18 mouse cellular contexts compared by ENCODE assay signal in the genomic region with DNA sequence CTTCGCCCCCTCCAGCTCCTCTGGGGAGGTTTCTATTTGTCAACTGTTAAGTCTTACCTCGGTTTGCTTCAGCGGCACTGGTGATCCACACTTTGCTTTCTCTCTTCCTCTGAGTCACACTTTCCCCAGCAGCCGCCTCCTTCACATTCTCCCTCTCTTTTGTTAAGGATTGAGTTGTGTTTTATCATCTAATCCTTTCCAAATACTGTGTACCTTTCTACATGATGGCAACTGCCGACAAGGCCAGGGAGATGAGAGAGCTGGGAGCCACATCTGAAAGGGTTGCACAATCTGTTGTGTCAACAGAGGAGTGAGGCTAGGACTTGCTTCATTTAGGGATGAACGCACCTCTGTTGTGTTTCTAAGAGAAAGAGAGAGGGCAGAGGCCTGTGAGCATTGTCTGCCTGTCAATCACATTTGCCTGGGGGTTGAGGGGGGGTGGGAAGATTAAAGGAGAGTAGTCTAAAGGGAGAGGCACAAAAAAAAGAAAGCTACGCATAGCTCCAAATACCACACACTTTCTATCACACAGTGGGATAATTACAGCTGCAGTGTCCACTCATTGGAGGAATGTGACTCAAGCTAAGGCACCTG.
A peak's percentile ranks its signal among the peaks of the same experiment; 100 is the strongest.
DNase-seq lines count a peak whose midpoint lies in the region; ATAC-seq and TF ChIP-seq lines count a peak whose summit lies in the region.
"Had no signal": no experiment of that assay in that cellular context is flagged by ENCODE, and none has a peak within 500 bp of the region (broad histone marks: within the 10 kb centered on the region; RNA-seq: fewer than 3 reads in every experiment).

No protein-coding gene starts in this region.

- no peak overlapping the region for H3K27ac ChIP-seq in forebrain, embryonic 14.5 days (ENCODE audit: low read depth, low read length)
- H3K27ac ChIP-seq in forebrain, embryonic 12.5 days = no peak overlapping the region
- no peak overlapping the region for H3K27ac ChIP-seq in liver, embryonic 11.5 days (ENCODE audit: low read depth, low read length)
- no peak overlapping the region for H3K27ac ChIP-seq in intestine, postnatal 0 days (ENCODE audit: low read depth, low read length)
- H3K27ac ChIP-seq: forebrain, embryonic 15.5 days; hindbrain, embryonic 15.5 days; liver, embryonic 14.5 days had no signal

- no peak overlapping the region for H3K9ac ChIP-seq in forebrain, embryonic 14.5 days (ENCODE audit: low read length)
- H3K9ac ChIP-seq in forebrain, embryonic 12.5 days = no peak overlapping the region
- no peak overlapping the region for H3K9ac ChIP-seq in liver, embryonic 11.5 days (ENCODE audit: low read depth, low read length)
- no peak overlapping the region for H3K9ac ChIP-seq in intestine, postnatal 0 days (ENCODE audit: low read depth, low read length)
- H3K9ac ChIP-seq: forebrain, embryonic 15.5 days; heart, embryonic 12.5 days; hindbrain, embryonic 15.5 days; liver, embryonic 14.5 days had no signal

- intact Hi-C loops in left cerebral cortex, postnatal 36 days (cut with DNase I) = no loop called here

- no peak overlapping the region for H3K4me3 ChIP-seq in forebrain, embryonic 14.5 days (ENCODE audit: low read depth, low read length)
- H3K4me3 ChIP-seq in forebrain, embryonic 12.5 days (replicated peaks) = no peak overlapping the region
- no peak overlapping the region for H3K4me3 ChIP-seq in liver, embryonic 11.5 days (ENCODE audit: low read depth, low read length)
- no peak overlapping the region for H3K4me3 ChIP-seq in intestine, postnatal 0 days (ENCODE audit: low read depth, low read length)
- H3K4me3 ChIP-seq: forebrain, embryonic 15.5 days; heart, embryonic 12.5 days; hindbrain, embryonic 15.5 days had no signal

- H3K4me2 ChIP-seq in forebrain, embryonic 14.5 days (ENCODE audit: low read length) = no peak overlapping the region
- no peak overlapping the region for H3K4me2 ChIP-seq in forebrain, embryonic 12.5 days
- H3K4me2 ChIP-seq in liver, embryonic 11.5 days = no peak overlapping the region
- no peak overlapping the region for H3K4me2 ChIP-seq in intestine, postnatal 0 days (replicated peaks; ENCODE audit: low read depth)
- H3K4me2 ChIP-seq: forebrain, embryonic 15.5 days; heart, embryonic 12.5 days; hindbrain, embryonic 15.5 days had no signal

- no peaks in the 10 kb centered on the region for H3K27me3 ChIP-seq in forebrain, embryonic 14.5 days (replicated peaks; ENCODE audit: control insufficient read depth, insufficient read depth, low read length)
- peaks cover 3% of the 10 kb centered on the region; the same call in 1 of the 2 replicates for H3K27me3 ChIP-seq in forebrain, embryonic 12.5 days
- H3K27me3 ChIP-seq in liver, embryonic 11.5 days (replicated peaks; ENCODE audit: control insufficient read depth, insufficient read depth, low read length) = no peaks in the 10 kb centered on the region
- H3K27me3 ChIP-seq in intestine, postnatal 0 days (replicated peaks; ENCODE audit: control insufficient read depth, insufficient read depth, low read length) = no peaks in the 10 kb centered on the region
- H3K27me3 ChIP-seq: forebrain, embryonic 15.5 days; heart, embryonic 12.5 days; hindbrain, embryonic 15.5 days had no signal

- H3K36me3 ChIP-seq in forebrain, embryonic 14.5 days (ENCODE audit: control insufficient read depth, insufficient read depth, low read length) = no peaks in the 10 kb centered on the region
- no peaks in the 10 kb centered on the region for H3K36me3 ChIP-seq in forebrain, embryonic 12.5 days (replicated peaks)
- no peaks in the 10 kb centered on the region for H3K36me3 ChIP-seq in liver, embryonic 11.5 days (ENCODE audit: control insufficient read depth, insufficient read depth, low read length)
- no peaks in the 10 kb centered on the region for H3K36me3 ChIP-seq in intestine, postnatal 0 days (ENCODE audit: control insufficient read depth, insufficient read depth)
- H3K36me3 ChIP-seq: forebrain, embryonic 15.5 days; G1E; heart, embryonic 12.5 days; hindbrain, embryonic 15.5 days had no signal

- no peak for DNase-seq in forebrain, embryonic 14.5 days (ENCODE audit: low spot score)
- DNase-seq in brain, adult 2 months (ENCODE audit: low read depth, low spot score) = peak; percentile 35
- no peak for DNase-seq in liver, embryonic 11.5 days (ENCODE audit: low spot score)
- peak; percentile 20 for DNase-seq in retina, embryonic 14.5 days (ENCODE audit: low spot score)
- DNase-seq in left cerebral cortex, postnatal 36 days (ENCODE audit: low spot score in 2 of 2) = no peak
- no peak for DNase-seq in layer of hippocampus, adult 9-11 months
- DNase-seq: adrenal gland, postnatal 25 days; gastrocnemius, postnatal 10 days; kidney, adult 2 months; lung, postnatal 36 days; thymus, adult 18-20 months had no signal

- H3K4me1 ChIP-seq in forebrain, embryonic 14.5 days (ENCODE audit: control insufficient read depth, insufficient read depth, low read length) = no peaks in the 10 kb centered on the region
- H3K4me1 ChIP-seq in forebrain, embryonic 12.5 days = peaks cover 16% of the 10 kb centered on the region
- H3K4me1 ChIP-seq in liver, embryonic 11.5 days (replicated peaks; ENCODE audit: control insufficient read depth, insufficient read depth, low read length) = no peaks in the 10 kb centered on the region
- no peaks in the 10 kb centered on the region for H3K4me1 ChIP-seq in intestine, postnatal 0 days (replicated peaks; ENCODE audit: control insufficient read depth, insufficient read depth, low read length)
- H3K4me1 ChIP-seq: forebrain, embryonic 15.5 days; hindbrain, embryonic 15.5 days had no signal

- TF ChIP-seq CTCF in intestine, postnatal 0 days (IDR thresholded peaks at IDR 0.05; ENCODE audit: low read depth) = no peak

- ATAC-seq in forebrain, embryonic 14.5 days = peak; percentile 23; the same call in 1 of the 2 replicates
- ATAC-seq in forebrain, embryonic 12.5 days (ENCODE audit: low FRiP score) = no peak
- ATAC-seq in liver, embryonic 11.5 days (replicated peaks; ENCODE audit: low FRiP score) = 0 out of 2 replicates have a peak, but pooled peaks have one; percentile 23
- ATAC-seq in intestine, postnatal 0 days = no peak
- ATAC-seq: forebrain, embryonic 15.5 days had no signal

- 17% methylated on average over 7 of the region's 7 CpGs for WGBS in forebrain, embryonic 14.5 days
- 11% methylated on average over 7 of the region's 7 CpGs for WGBS in forebrain, embryonic 12.5 days
- 50% methylated on average over 7 of the region's 7 CpGs for WGBS in liver, embryonic 11.5 days
- WGBS in intestine, postnatal 0 days = 39% methylated on average over 7 of the region's 7 CpGs

- no peaks in the 10 kb centered on the region for H3K9me3 ChIP-seq in forebrain, embryonic 14.5 days (replicated peaks; ENCODE audit: control insufficient read depth, low read length)
- no peaks in the 10 kb centered on the region for H3K9me3 ChIP-seq in forebrain, embryonic 12.5 days
- no peaks in the 10 kb centered on the region for H3K9me3 ChIP-seq in liver, embryonic 11.5 days (ENCODE audit: control insufficient read depth, low read length)
- H3K9me3 ChIP-seq in intestine, postnatal 0 days (ENCODE audit: control insufficient read depth) = no peaks in the 10 kb centered on the region
- H3K9me3 ChIP-seq: forebrain, embryonic 15.5 days; heart, embryonic 12.5 days; hindbrain, embryonic 15.5 days had no signal

Comparison
In these comparisons a context has a peak if more than half of its experiments do, and no peak if none do; other contexts are left out.
1. ATAC-seq: peak in forebrain, embryonic 14.5 days (single experiment) and liver, embryonic 11.5 days (single experiment); none in forebrain, embryonic 12.5 days (single experiment) and intestine, postnatal 0 days (single experiment).
2. DNase-seq: peak in brain, adult 2 months (single experiment) and retina, embryonic 14.5 days (single experiment); none in forebrain, embryonic 14.5 days (single experiment), liver, embryonic 11.5 days (single experiment), left cerebral cortex, postnatal 36 days (0 of 2) and layer of hippocampus, adult 9-11 months (single experiment).